Mouse (Mus musculus) lung, embryonic 14.5 days (tissue): ENCODE results near the gene Adat3. TPM values are rescaled to one million over a fixed set of nuclear protein-coding genes. Genes with fewer than 3 reads are reported as not detected.
"Not testable (repeated sequence)": the region's sequence is repeated elsewhere in the genome, so short reads cannot be mapped to it uniquely, and the experiment has no call there.

ENCODE experiments used
- ATAC-seq: fragments of 200-750 bp; cut with Nextera tagmentation; 2 replicates; pipeline ENCODE4 v1.8.0; 2017; ENCODE audit warnings: mild to moderate bottlenecking, moderate TSS enrichment, moderate library complexity; ENCODE audit not compliant: insufficient read depth
- DNase-seq: peaks from one replicate; pipeline ENCODE4 v3.0.0-alpha.2; 2015
- H3K27ac ChIP-seq: fragments of 300-500 bp; sonication (generic); 2 replicates; pipeline ENCODE4 v1.5.1; 2014; ENCODE audit warnings: low read depth, mild to moderate bottlenecking, moderate library complexity
- H3K27me3 ChIP-seq: fragments of 300-500 bp; sonication (generic); 2 replicates; pipeline ENCODE4 v1.6.1; 2014; ENCODE audit warnings: low read length, control low read depth; ENCODE audit not compliant: insufficient read depth
- H3K36me3 ChIP-seq: fragments of 300-500 bp; sonication (generic); 2 replicates; pipeline ENCODE4 v1.6.1; 2014; ENCODE audit warnings: control low read depth; ENCODE audit not compliant: insufficient read depth
- H3K4me1 ChIP-seq: fragments of 300-500 bp; sonication (generic); 2 replicates; pipeline ENCODE4 v1.6.1; 2014; ENCODE audit warnings: antibody characterized with exemption, control low read depth; ENCODE audit not compliant: insufficient read depth
- H3K4me2 ChIP-seq: fragments of 300-500 bp; sonication (generic); 2 replicates; pipeline ENCODE4 v1.6.1; 2014; ENCODE audit warnings: mild to moderate bottlenecking
- H3K4me3 ChIP-seq: fragments of 300-500 bp; sonication (generic); 2 replicates; pipeline ENCODE4 v1.5.1; 2014; ENCODE audit warnings: low read depth, low read length
- H3K9ac ChIP-seq: fragments of 300-500 bp; sonication (generic); 2 replicates; pipeline ENCODE4 v1.6.1; 2014
- H3K9me3 ChIP-seq: fragments of 300-500 bp; sonication (generic); 2 replicates; pipeline ENCODE4 v1.6.1; 2016; ENCODE audit warnings: low read depth, low read length, control low read depth
- CTCF ChIP-seq: IDR thresholded peaks from 2 replicates; pipeline ENCODE4 v1.5.1; 2016; ENCODE audit warnings: antibody characterized with exemption, low read depth
- WGBS: fragments of 180-500 bp; shearing (Covaris S2); extraction: QIAGEN DNeasy Blood & Tissue Kit; methylation state at CpG from one replicate; pipeline ENCODE4 v1.1.7; 2014; 5-methylcytosine and 5-hydroxymethylcytosine counted together
- polyA plus RNA-seq: library from polyadenylated mRNA; unstranded; fragments of >200 nt; fragmentation: Nextera tagmentation; extraction: Ambion mirVana; gene quantifications from 2 replicates; pipeline ENCODE4 v1.2.1, GENCODE M21; 2014

Gene Adat3
- polyA plus RNA-seq, 1 experiment from 2014 or later = 10.1 TPM

- Histone ChIP-seq H3K27ac (0 out of 2 replicates have a peak overlapping the region, but pooled peaks have one; percentile 74), H3K9me3 (no peaks in the 10 kb centered on the region), H3K36me3 (peaks cover 32% of the 10 kb centered on the region), H3K9ac (peak overlapping the region; percentile 62), H3K4me1 (peaks cover 10% of the 10 kb centered on the region), H3K4me3 (peak overlapping the region; percentile 68), H3K27me3 (no peaks in the 10 kb centered on the region), H3K4me2 (peak overlapping the region; percentile 85)
- WGBS = 88% methylated on average over 7 of the region's 7 CpGs
- no peak for TF ChIP-seq CTCF
- DNase-seq (no peak), ATAC-seq (no peak)
These were observed 1.4 kb downstream of the Adat3 start for GRCm38 (mm10) chr10:80604001-80604509.

GRCm38 (mm10) chr10:80604988-80605387 is 2.3 kb downstream of the Adat3 start:
- TF ChIP-seq CTCF = no peak

GRCm38 (mm10) chr10:80605721-80606120 is 3.0 kb downstream of the Adat3 start, which contains the start of gene Gm49322:
Gm49322 (plus strand) TSS chr10:80606021.
- H3K36me3 ChIP-seq = peaks cover 47% of the 10 kb centered on the region
- not testable (repeated sequence) for H3K4me3 ChIP-seq, DNase-seq, H3K9ac ChIP-seq, H3K27ac ChIP-seq, H3K9me3 ChIP-seq, H3K4me2 ChIP-seq, ATAC-seq, H3K27me3 ChIP-seq
- WGBS = 73% methylated on average over 4 of the region's 4 CpGs
- H3K4me1 ChIP-seq = peaks cover 10% of the 10 kb centered on the region

More at GRCm38 (mm10) chr10:80604988-80605387, 2.3 kb downstream of the Adat3 start:
- Histone ChIP-seq H3K9me3 (no peaks in the 10 kb centered on the region), H3K4me1 (peaks cover 10% of the 10 kb centered on the region), H3K4me3 (no peak overlapping the region), H3K36me3 (peaks cover 40% of the 10 kb centered on the region), H3K9ac (no peak overlapping the region), H3K27me3 (no peaks in the 10 kb centered on the region), H3K27ac (no peak overlapping the region), H3K4me2 (no peak overlapping the region)
- ATAC-seq (no peak), DNase-seq (no peak)
- 90% methylated on average over 2 of the region's 2 CpGs for WGBS

GRCm38 (mm10) chr10:80606306-80606705 is 3.6 kb downstream of the Adat3 start:
- no peak for TF ChIP-seq CTCF
- Histone ChIP-seq H3K4me1 (peaks cover 10% of the 10 kb centered on the region), H3K27me3 (no peaks in the 10 kb centered on the region), H3K9ac (no peak overlapping the region), H3K4me3 (no peak overlapping the region), H3K27ac (no peak overlapping the region), H3K36me3 (peaks cover 52% of the 10 kb centered on the region), H3K4me2 (no peak overlapping the region), H3K9me3 (no peaks in the 10 kb centered on the region)
- DNase-seq = no peak
- no peak for ATAC-seq
- 82% methylated on average over 23 of the region's 23 CpGs for WGBS

GRCm38 (mm10) chr10:80606737-80607350 is 4.2 kb downstream of the Adat3 start:
- peaks cover 56% of the 10 kb centered on the region for H3K36me3 ChIP-seq
- no peak overlapping the region for H3K4me3 ChIP-seq
- H3K9ac ChIP-seq = no peak overlapping the region
- ATAC-seq (no peak), DNase-seq (no peak)
- H3K27ac ChIP-seq = no peak overlapping the region
- TF ChIP-seq CTCF = no peak
- H3K4me2 ChIP-seq = no peak overlapping the region
- H3K27me3 ChIP-seq = no peaks in the 10 kb centered on the region
- peaks cover 10% of the 10 kb centered on the region for H3K4me1 ChIP-seq
- no peaks in the 10 kb centered on the region for H3K9me3 ChIP-seq
- WGBS = 92% methylated on average over 34 of the region's 34 CpGs

- no peak overlapping the region for H3K9ac ChIP-seq
- no peak overlapping the region for H3K4me2 ChIP-seq
- H3K4me1 ChIP-seq = peaks cover 6% of the 10 kb centered on the region; the same call in 1 of the 2 replicates
- no peak for TF ChIP-seq CTCF
- H3K27me3 ChIP-seq = no peaks in the 10 kb centered on the region
- H3K36me3 ChIP-seq = peaks cover 71% of the 10 kb centered on the region
- no peak overlapping the region for H3K4me3 ChIP-seq
- WGBS = 84% methylated on average over 3 of the region's 3 CpGs
- DNase-seq = no peak
- ATAC-seq = no peak
- H3K27ac ChIP-seq = no peak overlapping the region
- H3K9me3 ChIP-seq = no peaks in the 10 kb centered on the region
These were observed 5.8 kb downstream of the Adat3 start for GRCm38 (mm10) chr10:80608435-80608834.

GRCm38 (mm10) chr10:80609269-80609924 is 6.7 kb downstream of the Adat3 start:
- H3K4me2 ChIP-seq = no peak overlapping the region
- no peaks in the 10 kb centered on the region for H3K9me3 ChIP-seq
- no peak overlapping the region for H3K27ac ChIP-seq
- H3K9ac ChIP-seq = no peak overlapping the region
- no peak overlapping the region for H3K4me3 ChIP-seq
- no peaks in the 10 kb centered on the region for H3K27me3 ChIP-seq
- no peaks in the 10 kb centered on the region for H3K4me1 ChIP-seq
- 81% methylated on average over 10 of the region's 10 CpGs for WGBS
- DNase-seq (no peak), ATAC-seq (no peak)
- no peak for TF ChIP-seq CTCF
- peaks cover 78% of the 10 kb centered on the region for H3K36me3 ChIP-seq
